Mouse (Mus musculus) neural tube, embryonic 15.5 days (tissue): Measurements from ENCODE around the gene Tnrc6c. TPM values are rescaled to one million over a fixed set of nuclear protein-coding genes. Genes with fewer than 3 reads are reported as not detected.
A peak's percentile ranks its signal among the peaks of the same experiment; 100 is the strongest.

Source experiments
- ATAC-seq: fragments of 200-750 bp; cut with Nextera tagmentation; 2 replicates; pipeline ENCODE4 v1.8.0; 2017; ENCODE audit warnings: mild to moderate bottlenecking, moderate TSS enrichment, moderate library complexity; ENCODE audit not compliant: low FRiP score
- H3K27ac ChIP-seq: fragments of 300-500 bp; sonication (generic); replicated peaks from 2 replicates; pipeline ENCODE4 v1.5.1; 2015; ENCODE audit warnings: mild to moderate bottlenecking, inconsistent platforms
- H3K27me3 ChIP-seq: fragments of 300-500 bp; sonication (generic); replicated peaks from 2 replicates; pipeline ENCODE4 v1.6.1; 2015; ENCODE audit warnings: inconsistent platforms
- H3K36me3 ChIP-seq: fragments of 300-500 bp; sonication (generic); 2 replicates; pipeline ENCODE4 v1.6.1; 2015; ENCODE audit warnings: inconsistent platforms
- H3K4me1 ChIP-seq: fragments of 300-500 bp; sonication (generic); 2 replicates; pipeline ENCODE4 v1.6.1; 2015; ENCODE audit warnings: inconsistent platforms
- H3K4me2 ChIP-seq: fragments of 300-500 bp; sonication (generic); 2 replicates; pipeline ENCODE4 v1.6.1; 2015; ENCODE audit warnings: inconsistent platforms, mild to moderate bottlenecking, moderate library complexity
- H3K4me3 ChIP-seq: fragments of 300-500 bp; sonication (generic); replicated peaks from 2 replicates; pipeline ENCODE4 v1.5.1; 2015; ENCODE audit warnings: mild to moderate bottlenecking, inconsistent platforms
- H3K9ac ChIP-seq: fragments of 300-500 bp; sonication (generic); replicated peaks from 2 replicates; pipeline ENCODE4 v1.6.1; 2015; ENCODE audit warnings: mild to moderate bottlenecking, inconsistent platforms
- H3K9me3 ChIP-seq: fragments of 300-500 bp; sonication (generic); replicated peaks from 2 replicates; pipeline ENCODE4 v1.6.1; 2016; ENCODE audit warnings: inconsistent platforms
- WGBS: fragments of 180-500 bp; shearing (Covaris S2); methylation state at CpG from one replicate; pipeline ENCODE4 v1.1.7; 2015; ENCODE audit warnings: mixed read lengths; 5-methylcytosine and 5-hydroxymethylcytosine counted together
- polyA plus RNA-seq: library from polyadenylated mRNA; unstranded; fragments of >200 nt; fragmentation: Nextera tagmentation; extraction: Ambion mirVana; gene quantifications from 2 replicates; pipeline ENCODE4 v1.2.1, GENCODE M21; 2015

The Tnrc6c gene
- polyA plus RNA-seq, 1 experiment from 2014 or later = 23.6 TPM

DNA sequence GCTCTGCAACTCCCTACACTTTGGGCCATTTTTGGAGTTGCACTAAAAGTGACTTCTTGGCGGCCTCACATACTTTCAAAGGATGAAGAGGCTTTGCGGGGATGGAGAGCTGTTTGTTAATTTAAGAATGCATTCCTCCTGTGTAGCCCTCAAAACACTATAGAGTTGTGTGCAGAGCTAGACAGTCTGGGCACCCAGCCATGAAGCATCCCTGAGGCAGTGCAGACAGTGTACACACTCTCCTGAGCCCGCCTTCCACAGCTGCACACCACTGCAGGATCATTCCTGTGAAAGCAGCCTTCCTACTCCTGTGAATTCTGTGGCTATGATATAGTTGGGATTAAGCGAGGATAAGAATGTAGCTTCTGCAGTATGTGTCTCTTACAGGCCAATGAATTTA lies 4.9 kb downstream of the Tnrc6c start:
- Histone ChIP-seq H3K4me2 (peak overlapping the region; percentile 24), H3K36me3 (no peaks in the 10 kb centered on the region), H3K9me3 (no peaks in the 10 kb centered on the region), H3K4me1 (peaks cover 56% of the 10 kb centered on the region), H3K27ac (0 out of 2 replicates have a peak overlapping the region, but pooled peaks have one; percentile 37), H3K4me3 (peak overlapping the region; percentile 1; the same call in 1 of the 2 replicates), H3K27me3 (no peaks in the 10 kb centered on the region), H3K9ac (0 out of 2 replicates have a peak overlapping the region, but pooled peaks have one; percentile 10)
- ATAC-seq = no peak
- WGBS = 28% methylated on average over 4 of the region's 4 CpGs

DNA sequence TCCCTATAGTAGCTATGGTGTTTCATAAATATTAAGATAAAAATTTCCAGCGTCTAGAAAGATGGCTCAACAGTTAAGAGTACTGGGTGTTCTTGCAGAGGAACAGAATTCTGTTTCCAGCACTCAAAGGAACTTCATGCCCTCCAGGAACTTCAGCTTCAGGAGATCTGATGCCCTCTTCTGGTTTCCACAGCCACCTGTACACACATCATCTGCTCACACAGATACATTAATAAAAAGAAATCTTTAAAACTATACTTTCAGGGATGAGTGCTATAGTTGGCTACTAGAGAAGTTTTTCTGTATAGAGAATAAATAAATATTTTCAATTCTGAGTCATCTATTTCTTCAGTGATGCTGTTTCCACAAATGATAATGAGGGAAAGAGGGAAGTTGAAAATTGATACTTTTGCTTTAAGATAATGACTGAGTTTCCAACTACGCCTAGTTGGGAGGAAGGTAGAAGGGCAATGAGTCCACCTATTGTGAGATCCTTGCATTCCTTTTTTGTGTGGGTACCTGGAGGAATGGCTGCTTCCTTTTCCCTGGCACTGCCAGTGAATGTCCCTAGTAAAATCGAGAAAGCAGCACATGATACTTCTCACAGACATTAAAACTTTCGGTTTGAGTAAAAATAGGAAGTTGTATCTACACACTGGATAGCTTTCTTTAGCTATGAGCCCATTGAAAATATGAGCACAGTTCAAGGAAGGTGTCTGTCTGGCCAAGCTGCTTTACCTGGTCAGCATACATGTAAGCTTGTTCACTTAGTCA lies 9.1 kb downstream of the Tnrc6c start:
- no peaks in the 10 kb centered on the region for H3K36me3 ChIP-seq
- peaks cover 54% of the 10 kb centered on the region for H3K4me1 ChIP-seq
- 81% methylated on average over 4 of the region's 4 CpGs for WGBS

DNA sequence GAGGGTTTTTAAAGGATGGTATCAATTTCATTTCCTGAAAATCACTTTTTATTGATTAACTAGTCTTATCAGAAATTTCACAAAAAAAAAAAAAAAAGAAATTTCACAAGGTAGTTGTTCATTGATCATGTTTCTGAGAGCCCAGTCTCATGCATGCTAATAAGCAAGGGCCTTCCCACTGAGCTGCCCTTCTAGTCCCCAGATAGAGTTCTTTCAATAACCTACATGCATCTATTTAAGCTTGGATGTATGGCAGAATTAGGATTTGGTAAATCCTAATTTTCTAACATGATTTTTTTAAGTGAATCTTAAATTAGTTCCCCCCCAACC lies 9.7 kb downstream of the Tnrc6c start:
- H3K4me1 ChIP-seq = peaks cover 55% of the 10 kb centered on the region
- H3K27me3 ChIP-seq = no peaks in the 10 kb centered on the region
- H3K4me3 ChIP-seq = no peak overlapping the region
- no peak overlapping the region for H3K4me2 ChIP-seq
- no peaks in the 10 kb centered on the region for H3K36me3 ChIP-seq
- no peak overlapping the region for H3K27ac ChIP-seq
- no peak for ATAC-seq
- no peaks in the 10 kb centered on the region for H3K9me3 ChIP-seq
- no peak overlapping the region for H3K9ac ChIP-seq

More for the DNA sequence above, 9.1 kb downstream of the Tnrc6c start:
- ATAC-seq = no peak
- H3K27me3 ChIP-seq = no peaks in the 10 kb centered on the region
- no peak overlapping the region for H3K4me2 ChIP-seq
- H3K9me3 ChIP-seq = no peaks in the 10 kb centered on the region
- H3K27ac ChIP-seq = no peak overlapping the region
- no peak overlapping the region for H3K9ac ChIP-seq
- H3K4me3 ChIP-seq = no peak overlapping the region

GRCm38 (mm10) chr11:117665189-117665588 lies 11.1 kb downstream of the Tnrc6c start:
- Histone ChIP-seq H3K4me3 (no peak overlapping the region), H3K27me3 (no peaks in the 10 kb centered on the region), H3K9ac (no peak overlapping the region), H3K27ac (no peak overlapping the region), H3K4me1 (peaks cover 43% of the 10 kb centered on the region), H3K9me3 (no peaks in the 10 kb centered on the region), H3K4me2 (no peak overlapping the region), H3K36me3 (no peaks in the 10 kb centered on the region)
- ATAC-seq = no peak
- 46% methylated on average over 3 of the region's 3 CpGs for WGBS

DNA sequence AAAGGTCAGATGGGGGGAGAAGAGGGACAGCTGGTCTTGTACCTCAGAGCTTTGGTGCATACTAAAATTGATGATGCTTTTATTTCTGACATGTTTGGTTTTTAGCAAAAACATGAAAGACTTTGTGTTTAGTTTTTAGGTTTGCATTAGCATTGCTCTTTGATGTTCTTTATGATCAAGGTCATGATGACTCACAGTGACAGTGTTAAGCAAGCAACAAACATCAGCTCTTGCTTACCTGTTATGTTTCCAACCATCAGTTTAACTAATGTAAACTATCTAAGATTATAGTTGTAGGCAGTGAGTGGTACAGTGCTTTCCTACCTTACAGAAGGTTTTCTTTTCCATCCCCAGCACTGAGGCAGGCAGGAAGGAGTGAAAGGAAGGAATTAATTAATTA lies 12.5 kb downstream of the Tnrc6c start:
- Histone ChIP-seq H3K4me1 (peaks cover 34% of the 10 kb centered on the region), H3K36me3 (no peaks in the 10 kb centered on the region), H3K4me3 (no peak overlapping the region), H3K4me2 (no peak overlapping the region), H3K27me3 (no peaks in the 10 kb centered on the region), H3K27ac (no peak overlapping the region), H3K9me3 (no peaks in the 10 kb centered on the region), H3K9ac (no peak overlapping the region)
- no peak for ATAC-seq

- 71% methylated on average over 5 of the region's 5 CpGs for WGBS
Measured at GRCm38 (mm10) chr11:117667152-117667551, 13.1 kb downstream of the Tnrc6c start.

DNA sequence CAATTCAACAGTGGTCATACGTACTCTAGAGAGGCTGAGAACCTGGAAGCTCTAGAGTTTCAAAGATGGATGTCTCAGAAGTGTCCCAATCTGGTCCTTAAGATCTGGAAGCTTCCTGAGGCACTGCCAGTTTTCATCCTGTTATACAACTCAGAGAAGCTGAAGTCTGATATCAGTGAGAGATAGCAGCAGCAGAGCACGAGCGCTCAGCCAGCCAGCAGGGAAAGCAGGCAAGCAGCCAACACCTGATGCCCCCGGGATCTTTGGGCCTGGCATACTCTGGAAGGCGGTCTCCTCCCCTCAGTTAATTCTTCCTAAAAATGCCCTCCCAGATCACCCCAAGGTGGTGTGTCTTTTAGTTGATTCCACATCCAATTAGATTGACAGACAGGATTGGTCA lies 13.7 kb downstream of the Tnrc6c start:
- Histone ChIP-seq H3K9ac (no peak overlapping the region), H3K27ac (no peak overlapping the region), H3K4me3 (no peak overlapping the region), H3K27me3 (no peaks in the 10 kb centered on the region), H3K36me3 (no peaks in the 10 kb centered on the region), H3K9me3 (no peaks in the 10 kb centered on the region), H3K4me2 (no peak overlapping the region), H3K4me1 (peaks cover 29% of the 10 kb centered on the region)
- 39% methylated on average over 5 of the region's 5 CpGs for WGBS
- ATAC-seq = no peak

More at GRCm38 (mm10) chr11:117667152-117667551, 13.1 kb downstream of the Tnrc6c start:
- ATAC-seq = no peak
- Histone ChIP-seq H3K4me1 (peaks cover 29% of the 10 kb centered on the region), H3K27ac (no peak overlapping the region), H3K4me3 (no peak overlapping the region), H3K4me2 (no peak overlapping the region), H3K9ac (no peak overlapping the region), H3K27me3 (no peaks in the 10 kb centered on the region), H3K36me3 (no peaks in the 10 kb centered on the region), H3K9me3 (no peaks in the 10 kb centered on the region)

DNA sequence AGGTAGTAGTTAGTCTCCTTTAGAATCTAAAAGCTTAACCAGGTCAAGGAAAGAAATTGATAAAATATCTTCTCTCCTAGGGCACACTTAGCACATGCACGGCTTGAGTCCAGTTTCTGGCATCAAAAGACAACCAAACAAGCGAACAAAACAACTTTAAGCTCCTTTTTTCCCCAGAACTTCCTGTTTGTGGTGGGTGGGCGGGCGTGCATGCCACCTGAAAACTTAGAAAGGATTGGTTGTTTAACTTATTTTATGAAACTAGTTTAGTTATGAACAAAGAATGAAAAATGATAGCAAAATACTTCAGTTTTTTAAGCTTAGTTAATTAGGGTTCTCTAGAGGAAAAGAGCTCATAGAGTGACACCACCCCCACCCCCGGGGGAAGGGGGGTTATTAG lies 17.5 kb downstream of the Tnrc6c start:
- H3K27ac ChIP-seq = no peak overlapping the region
- H3K27me3 ChIP-seq = no peaks in the 10 kb centered on the region
- no peak overlapping the region for H3K4me3 ChIP-seq
- WGBS = 94% methylated on average over 5 of the region's 5 CpGs
- H3K36me3 ChIP-seq = no peaks in the 10 kb centered on the region
- no peak overlapping the region for H3K9ac ChIP-seq
- no peak for ATAC-seq
- peaks cover 27% of the 10 kb centered on the region for H3K4me1 ChIP-seq
- H3K9me3 ChIP-seq = no peaks in the 10 kb centered on the region
- H3K4me2 ChIP-seq = no peak overlapping the region

- WGBS = 95% methylated on average over 1 of the region's 1 CpGs
- Histone ChIP-seq H3K4me2 (no peak overlapping the region), H3K9me3 (no peaks in the 10 kb centered on the region), H3K4me3 (no peak overlapping the region), H3K27ac (no peak overlapping the region), H3K4me1 (peaks cover 23% of the 10 kb centered on the region), H3K9ac (no peak overlapping the region), H3K27me3 (no peaks in the 10 kb centered on the region), H3K36me3 (no peaks in the 10 kb centered on the region)
- ATAC-seq = no peak
Measured at GRCm38 (mm10) chr11:117674531-117674930, 20.4 kb downstream of the Tnrc6c start.

DNA sequence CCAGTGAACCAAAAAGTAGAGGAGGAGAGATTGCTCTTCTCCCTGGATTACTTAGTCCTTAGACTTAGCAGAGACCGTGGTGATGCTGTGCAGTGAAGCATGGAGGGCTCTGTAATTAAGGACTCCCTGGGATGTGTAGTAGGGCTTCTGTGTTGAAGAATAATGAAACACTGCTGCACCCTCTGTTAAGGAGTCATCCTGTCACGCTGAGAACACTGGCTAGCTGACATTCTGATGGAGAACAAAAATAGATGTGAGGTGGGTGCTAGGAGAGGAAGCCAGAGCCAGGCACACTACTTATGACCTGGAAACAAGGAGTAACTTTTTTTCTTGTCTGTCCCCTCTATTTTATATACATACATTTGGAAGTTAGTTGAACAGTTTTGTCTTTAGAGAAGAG lies 22.6 kb downstream of the Tnrc6c start:
- H3K9ac ChIP-seq = no peak overlapping the region
- H3K9me3 ChIP-seq = no peaks in the 10 kb centered on the region
- H3K4me3 ChIP-seq = no peak overlapping the region
- H3K4me1 ChIP-seq = peaks cover 31% of the 10 kb centered on the region
- H3K36me3 ChIP-seq = no peaks in the 10 kb centered on the region
- no peaks in the 10 kb centered on the region for H3K27me3 ChIP-seq
- no peak overlapping the region for H3K4me2 ChIP-seq
- WGBS = 13% methylated on average over 2 of the region's 2 CpGs
- ATAC-seq = no peak
- H3K27ac ChIP-seq = peak overlapping the region; percentile 8; the same call in 1 of the 2 replicates

GRCm38 (mm10) chr11:117677111-117677510 lies 23.0 kb downstream of the Tnrc6c start:
- Histone ChIP-seq H3K27me3 (no peaks in the 10 kb centered on the region), H3K36me3 (no peaks in the 10 kb centered on the region), H3K4me2 (no peak overlapping the region), H3K9me3 (no peaks in the 10 kb centered on the region), H3K27ac (no peak overlapping the region), H3K4me3 (no peak overlapping the region), H3K9ac (no peak overlapping the region), H3K4me1 (peaks cover 32% of the 10 kb centered on the region)
- ATAC-seq = no peak
- 66% methylated on average over 3 of the region's 3 CpGs for WGBS

- Histone ChIP-seq H3K4me3 (no peak overlapping the region), H3K27me3 (no peaks in the 10 kb centered on the region), H3K27ac (no peak overlapping the region), H3K9me3 (no peaks in the 10 kb centered on the region), H3K36me3 (no peaks in the 10 kb centered on the region), H3K4me2 (no peak overlapping the region), H3K9ac (no peak overlapping the region), H3K4me1 (peaks cover 32% of the 10 kb centered on the region)
- 86% methylated on average over 3 of the region's 3 CpGs for WGBS
- ATAC-seq = no peak
Measured at GRCm38 (mm10) chr11:117677594-117677993, 23.5 kb downstream of the Tnrc6c start.
